Mouse (Mus musculus): Measurements from ENCODE around the gene Ano5. TPM values are rescaled to one million over a fixed set of nuclear protein-coding genes. Genes with fewer than 3 reads are reported as not detected.

Ano5 gene
- polyA plus RNA-seq, 1 experiment from 2014 or later = 0.25 TPM

DNA sequence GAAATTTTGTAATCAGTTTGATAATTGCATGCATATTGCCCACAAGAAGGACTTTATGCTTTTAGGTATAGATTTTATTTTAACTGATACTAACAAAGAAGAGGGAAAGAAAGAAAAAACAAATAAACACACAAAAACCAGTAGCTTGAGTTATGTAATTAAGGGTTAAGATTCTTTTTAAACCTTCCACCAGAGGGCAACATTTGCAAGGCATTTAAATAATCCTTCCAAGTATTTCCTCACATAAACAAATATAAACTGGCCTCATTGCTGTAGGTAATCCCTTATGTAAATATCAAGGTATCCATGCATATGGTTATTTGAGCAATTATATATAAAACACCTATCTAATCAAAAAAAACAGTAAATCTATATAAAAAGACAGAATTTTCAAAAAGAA, 107.1 kb downstream of the Ano5 start:
- Histone ChIP-seq H3K4me3 (ENCODE audit: low read length) (no peak overlapping the region), H3K27ac (ENCODE audit: low read length) (no peak overlapping the region), H3K9me3 (replicated peaks; ENCODE audit: control insufficient read depth, low read length) (no peaks in the 10 kb centered on the region), H3K27me3 (ENCODE audit: control insufficient read depth, insufficient read depth, low read length) (peaks cover 16% of the 10 kb centered on the region), H3K9ac (ENCODE audit: low read length) (no peak overlapping the region), H3K36me3 (ENCODE audit: control insufficient read depth, insufficient read depth) (no peaks in the 10 kb centered on the region), H3K4me1 (ENCODE audit: control insufficient read depth, insufficient read depth, low read length) (no peaks in the 10 kb centered on the region), H3K4me2 (ENCODE audit: low read depth, low read length) (no peak overlapping the region)
- ATAC-seq (replicated peaks; ENCODE audit: extremely low read depth, insufficient read depth, low FRiP score) = no peak

DNA sequence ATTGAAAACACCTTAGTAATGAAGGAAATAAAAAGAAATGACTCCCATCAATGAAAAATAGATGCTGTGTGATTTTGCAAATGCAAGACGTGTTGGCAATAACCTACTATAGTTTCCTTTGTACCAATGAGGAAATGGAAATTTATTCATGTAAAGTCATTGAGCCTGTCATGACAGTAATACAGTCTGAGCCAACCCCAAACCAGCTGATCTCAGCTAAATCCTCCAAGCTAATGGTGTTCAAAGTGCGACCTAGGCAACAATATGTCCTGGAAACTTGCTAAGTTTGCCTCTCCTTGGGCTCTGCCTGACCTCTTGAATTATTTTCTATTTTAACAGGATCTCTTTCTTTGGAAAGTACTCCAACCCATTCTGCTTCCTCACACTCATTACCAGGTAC, 107.6 kb downstream of the Ano5 start:
- WGBS = 26% methylated on average over 2 of the region's 2 CpGs
- no peaks in the 10 kb centered on the region for H3K9me3 ChIP-seq (replicated peaks; ENCODE audit: control insufficient read depth, low read length)
- no peaks in the 10 kb centered on the region for H3K4me1 ChIP-seq (ENCODE audit: control insufficient read depth, insufficient read depth, low read length)
- peaks cover 17% of the 10 kb centered on the region for H3K27me3 ChIP-seq (ENCODE audit: control insufficient read depth, insufficient read depth, low read length)
- H3K4me2 ChIP-seq (ENCODE audit: low read depth, low read length) = no peak overlapping the region
- no peak overlapping the region for H3K9ac ChIP-seq (ENCODE audit: low read length)
- H3K4me3 ChIP-seq (ENCODE audit: low read length) = no peak overlapping the region
- no peak for ATAC-seq (replicated peaks; ENCODE audit: extremely low read depth, insufficient read depth, low FRiP score)
- no peaks in the 10 kb centered on the region for H3K36me3 ChIP-seq (ENCODE audit: control insufficient read depth, insufficient read depth)
- no peak overlapping the region for H3K27ac ChIP-seq (ENCODE audit: low read length)

DNA sequence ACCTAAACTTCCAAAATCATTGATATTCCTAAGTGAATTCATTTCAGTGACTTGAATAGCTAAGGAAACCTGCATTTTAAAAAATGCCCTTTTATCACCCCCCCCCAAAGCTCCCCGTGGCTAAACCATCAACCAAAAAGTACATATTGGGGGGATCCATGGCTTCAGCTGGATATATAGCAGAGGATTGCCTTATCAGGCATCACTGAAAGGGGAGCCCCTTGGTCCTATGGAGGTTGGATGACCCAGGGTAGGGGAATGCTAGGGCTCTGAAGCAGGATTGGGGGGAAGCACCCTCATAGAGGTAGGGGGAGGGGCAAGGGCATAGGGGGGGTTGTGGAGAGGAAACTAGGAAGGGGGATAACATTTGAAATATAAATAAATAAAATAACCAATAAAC, 109.1 kb downstream of the Ano5 start:
- H3K4me1 ChIP-seq (ENCODE audit: control insufficient read depth, insufficient read depth, low read length) = no peaks in the 10 kb centered on the region
- ATAC-seq (replicated peaks; ENCODE audit: extremely low read depth, insufficient read depth, low FRiP score) = no peak
- no peaks in the 10 kb centered on the region for H3K36me3 ChIP-seq (ENCODE audit: control insufficient read depth, insufficient read depth)
- no peak overlapping the region for H3K9ac ChIP-seq (ENCODE audit: low read length)
- H3K27me3 ChIP-seq (ENCODE audit: control insufficient read depth, insufficient read depth, low read length) = peaks cover 33% of the 10 kb centered on the region
- no peak overlapping the region for H3K4me3 ChIP-seq (ENCODE audit: low read length)
- H3K4me2 ChIP-seq (ENCODE audit: low read depth, low read length) = no peak overlapping the region
- H3K9me3 ChIP-seq (replicated peaks; ENCODE audit: control insufficient read depth, low read length) = no peaks in the 10 kb centered on the region
- no peak overlapping the region for H3K27ac ChIP-seq (ENCODE audit: low read length)
- WGBS = 23% methylated on average over 1 of the region's 1 CpGs

DNA sequence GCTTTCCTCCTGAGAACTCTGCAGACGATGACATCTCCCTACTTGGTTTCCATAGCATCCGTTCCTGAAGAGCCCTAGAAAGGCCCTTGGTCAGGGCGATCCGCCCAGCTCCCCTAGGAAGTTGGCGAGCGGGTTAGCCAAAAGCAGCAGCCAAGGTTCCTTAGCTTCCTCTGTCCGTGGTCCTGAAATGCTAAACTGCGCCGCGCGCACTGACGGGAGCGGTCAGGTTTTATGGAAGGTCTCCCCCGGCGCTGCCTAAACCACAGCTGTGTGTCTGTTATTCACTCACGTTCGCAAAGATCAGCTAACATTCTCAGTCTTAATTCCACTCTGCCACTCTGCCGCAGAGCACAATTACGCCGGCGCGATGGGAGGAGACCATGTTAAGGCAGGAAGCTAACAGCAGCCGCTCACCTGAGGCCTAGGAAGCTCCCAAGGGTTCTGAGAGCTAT, 110.9 kb downstream of the Ano5 start, which contains the start of gene Slc17a6:
Gene Slc17a6, plus strand, starts transcription at position 313 of the 452 bp plus-strand sequence.
- Histone ChIP-seq H3K9ac (ENCODE audit: low read length) (no peak within 1 kb of the TSS), H3K9me3 (replicated peaks; ENCODE audit: control insufficient read depth, low read length) (no peaks in the 10 kb centered on the region), H3K4me3 (ENCODE audit: low read length) (no peak within 1 kb of the TSS), H3K27ac (ENCODE audit: low read length) (no peak within 1 kb of the TSS), H3K27me3 (ENCODE audit: control insufficient read depth, insufficient read depth, low read length) (peaks cover 50% of the 10 kb centered on the region), H3K4me2 (ENCODE audit: low read depth, low read length) (no peak within 1 kb of the TSS), H3K4me1 (ENCODE audit: control insufficient read depth, insufficient read depth, low read length) (no peaks in the 10 kb centered on the region), H3K36me3 (ENCODE audit: control insufficient read depth, insufficient read depth) (no peaks in the 10 kb centered on the region)
- WGBS = under 1% methylated on average over 23 of the region's 23 CpGs
- ATAC-seq (replicated peaks; ENCODE audit: extremely low read depth, insufficient read depth, low FRiP score) = no peak

DNA sequence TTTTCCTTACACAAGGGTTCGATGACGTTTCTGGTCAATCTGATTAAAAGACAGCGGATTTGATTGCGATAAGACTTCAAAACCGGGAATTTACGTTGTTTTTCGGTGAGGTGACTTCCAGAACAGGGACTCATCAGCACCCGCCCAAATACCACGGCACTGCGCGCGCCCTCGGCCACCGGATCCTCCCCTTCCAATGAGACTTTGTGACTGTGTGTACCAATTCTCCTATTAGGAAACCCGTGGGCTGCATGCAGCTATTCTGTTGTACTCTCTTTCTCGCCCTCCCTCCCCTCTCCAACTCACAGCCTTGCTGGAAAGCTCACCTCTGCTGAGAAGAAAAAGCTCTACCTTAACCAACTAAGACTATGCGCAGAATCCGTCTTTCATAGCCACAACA, 111.4 kb downstream of the Ano5 start:
- WGBS = 2% methylated on average over 18 of the region's 18 CpGs
- no peak overlapping the region for H3K27ac ChIP-seq (ENCODE audit: low read length)
- no peak overlapping the region for H3K4me3 ChIP-seq (ENCODE audit: low read length)
- no peak overlapping the region for H3K9ac ChIP-seq (ENCODE audit: low read length)
- no peaks in the 10 kb centered on the region for H3K9me3 ChIP-seq (replicated peaks; ENCODE audit: control insufficient read depth, low read length)
- no peaks in the 10 kb centered on the region for H3K4me1 ChIP-seq (ENCODE audit: control insufficient read depth, insufficient read depth, low read length)
- H3K36me3 ChIP-seq (ENCODE audit: control insufficient read depth, insufficient read depth) = no peaks in the 10 kb centered on the region
- H3K27me3 ChIP-seq (ENCODE audit: control insufficient read depth, insufficient read depth, low read length) = peaks cover 55% of the 10 kb centered on the region
- ATAC-seq (replicated peaks; ENCODE audit: extremely low read depth, insufficient read depth, low FRiP score) = no peak
- no peak overlapping the region for H3K4me2 ChIP-seq (ENCODE audit: low read depth, low read length)

GRCm38 (mm10) chr7:51622666-51623065, 111.8 kb downstream of the Ano5 start:
- no peak overlapping the region for H3K4me2 ChIP-seq (ENCODE audit: low read depth, low read length)
- WGBS = 4% methylated on average over 5 of the region's 5 CpGs
- H3K36me3 ChIP-seq (ENCODE audit: control insufficient read depth, insufficient read depth) = no peaks in the 10 kb centered on the region
- no peaks in the 10 kb centered on the region for H3K9me3 ChIP-seq (replicated peaks; ENCODE audit: control insufficient read depth, low read length)
- peaks cover 59% of the 10 kb centered on the region for H3K27me3 ChIP-seq (ENCODE audit: control insufficient read depth, insufficient read depth, low read length)
- H3K4me3 ChIP-seq (ENCODE audit: low read length) = no peak overlapping the region
- H3K27ac ChIP-seq (ENCODE audit: low read length) = no peak overlapping the region
- no peaks in the 10 kb centered on the region for H3K4me1 ChIP-seq (ENCODE audit: control insufficient read depth, insufficient read depth, low read length)
- no peak overlapping the region for H3K9ac ChIP-seq (ENCODE audit: low read length)
- ATAC-seq (replicated peaks; ENCODE audit: extremely low read depth, insufficient read depth, low FRiP score) = no peak

DNA sequence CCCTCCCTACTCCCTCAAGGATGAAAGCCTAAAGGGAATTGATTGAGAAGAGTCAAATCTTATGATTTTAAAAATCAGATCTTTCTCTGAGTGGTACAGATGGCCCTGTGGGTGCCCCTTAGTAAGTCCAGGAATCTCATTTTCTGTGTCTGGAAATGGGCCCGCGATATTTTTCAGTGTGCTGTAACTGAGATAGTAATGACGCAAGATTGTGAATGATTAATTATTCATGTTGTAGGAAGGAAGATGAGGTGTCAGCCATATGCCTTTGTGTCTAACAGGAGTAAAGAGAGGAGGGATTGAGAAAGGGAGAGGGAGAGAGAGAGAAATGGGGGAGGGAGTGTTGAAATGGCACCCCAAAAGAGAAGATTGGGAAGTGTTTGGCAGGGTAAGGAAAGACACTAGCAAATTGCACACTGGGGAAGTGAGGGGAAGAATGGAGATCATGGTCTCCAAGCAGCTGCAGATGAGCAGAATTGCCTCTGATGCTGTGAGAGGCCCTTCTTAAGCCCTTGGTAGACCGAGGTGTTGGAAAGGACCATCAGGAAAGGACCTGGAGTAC, 113.6 kb downstream of the Ano5 start:
- H3K4me2 ChIP-seq (ENCODE audit: low read depth, low read length) = no peak overlapping the region
- ATAC-seq (replicated peaks; ENCODE audit: extremely low read depth, insufficient read depth, low FRiP score) = no peak

GRCm38 (mm10) chr7:51625161-51625560, 114.3 kb downstream of the Ano5 start:
- Histone ChIP-seq H3K36me3 (ENCODE audit: control insufficient read depth, insufficient read depth) (no peaks in the 10 kb centered on the region), H3K4me3 (ENCODE audit: low read length) (no peak overlapping the region), H3K4me2 (ENCODE audit: low read depth, low read length) (no peak overlapping the region), H3K27ac (ENCODE audit: low read length) (no peak overlapping the region), H3K9me3 (replicated peaks; ENCODE audit: control insufficient read depth, low read length) (no peaks in the 10 kb centered on the region), H3K4me1 (ENCODE audit: control insufficient read depth, insufficient read depth, low read length) (no peaks in the 10 kb centered on the region), H3K27me3 (ENCODE audit: control insufficient read depth, insufficient read depth, low read length) (peaks cover 73% of the 10 kb centered on the region), H3K9ac (ENCODE audit: low read length) (no peak overlapping the region)
- no peak for ATAC-seq (replicated peaks; ENCODE audit: extremely low read depth, insufficient read depth, low FRiP score)
- WGBS = under 1% methylated on average over 23 of the region's 23 CpGs

More for the DNA sequence above, 113.6 kb downstream of the Ano5 start:
- H3K4me3 ChIP-seq (ENCODE audit: low read length) = no peak overlapping the region
- no peaks in the 10 kb centered on the region for H3K4me1 ChIP-seq (ENCODE audit: control insufficient read depth, insufficient read depth, low read length)
- H3K36me3 ChIP-seq (ENCODE audit: control insufficient read depth, insufficient read depth) = no peaks in the 10 kb centered on the region
- no peak overlapping the region for H3K27ac ChIP-seq (ENCODE audit: low read length)
- WGBS = 2% methylated on average over 4 of the region's 4 CpGs
- H3K27me3 ChIP-seq (ENCODE audit: control insufficient read depth, insufficient read depth, low read length) = peaks cover 72% of the 10 kb centered on the region
- H3K9me3 ChIP-seq (replicated peaks; ENCODE audit: control insufficient read depth, low read length) = no peaks in the 10 kb centered on the region
- H3K9ac ChIP-seq (ENCODE audit: low read length) = no peak overlapping the region

GRCm38 (mm10) chr7:51625591-51626255, 114.9 kb downstream of the Ano5 start:
- no peak overlapping the region for H3K4me2 ChIP-seq (ENCODE audit: low read depth, low read length)

More at GRCm38 (mm10) chr7:51625591-51626255, 114.9 kb downstream of the Ano5 start:
- no peak for ATAC-seq (replicated peaks; ENCODE audit: extremely low read depth, insufficient read depth, low FRiP score)
- no peaks in the 10 kb centered on the region for H3K36me3 ChIP-seq (ENCODE audit: control insufficient read depth, insufficient read depth)
- H3K27ac ChIP-seq (ENCODE audit: low read length) = no peak overlapping the region
- no peak overlapping the region for H3K4me3 ChIP-seq (ENCODE audit: low read length)
- H3K27me3 ChIP-seq (ENCODE audit: control insufficient read depth, insufficient read depth, low read length) = peaks cover 73% of the 10 kb centered on the region
- no peaks in the 10 kb centered on the region for H3K9me3 ChIP-seq (replicated peaks; ENCODE audit: control insufficient read depth, low read length)
- no peaks in the 10 kb centered on the region for H3K4me1 ChIP-seq (ENCODE audit: control insufficient read depth, insufficient read depth, low read length)
- no peak overlapping the region for H3K9ac ChIP-seq (ENCODE audit: low read length)
- 4% methylated on average over 11 of the region's 11 CpGs for WGBS

Measured in heart, embryonic 16.5 days (tissue).